ENCODE assay signal across 27 mouse cellular contexts in the genomic region with DNA sequence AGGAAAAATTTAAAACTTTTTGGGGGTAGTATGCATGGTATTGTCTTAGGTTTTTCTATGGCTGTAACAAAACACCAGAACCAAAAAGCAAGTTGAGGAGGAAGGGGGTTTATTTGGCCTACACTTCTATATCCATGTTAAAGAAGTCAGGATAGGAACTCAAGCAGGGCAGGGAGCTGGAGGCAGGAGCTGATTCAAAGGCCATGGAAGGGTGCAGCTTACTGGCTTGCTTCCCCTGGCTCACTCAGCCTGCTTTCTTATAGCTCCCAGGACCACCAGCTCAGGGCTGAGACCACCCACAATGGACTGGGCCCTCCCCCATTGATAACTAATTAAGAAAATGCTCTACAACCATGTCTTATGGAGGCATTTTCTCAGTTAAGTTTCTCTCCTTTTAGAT.
"Had no signal": no experiment of that assay in that cellular context is flagged by ENCODE, and none has a peak within 500 bp of the region (broad histone marks: within the 10 kb centered on the region; RNA-seq: fewer than 3 reads in every experiment).

No protein-coding gene starts in this region.

- H3K9ac ChIP-seq: embryonic facial prominence, embryonic 12.5 days; embryonic facial prominence, embryonic 13.5 days; embryonic facial prominence, embryonic 15.5 days; forebrain, embryonic 12.5 days; forebrain, embryonic 13.5 days; forebrain, embryonic 15.5 days; forebrain, postnatal 0 days had no signal

- H3K9me3 ChIP-seq: embryonic facial prominence, embryonic 10.5 days; embryonic facial prominence, embryonic 12.5 days; embryonic facial prominence, embryonic 13.5 days; embryonic facial prominence, embryonic 15.5 days; forebrain, embryonic 10.5 days; forebrain, embryonic 12.5 days; forebrain, embryonic 13.5 days; forebrain, embryonic 15.5 days had no signal

- H3K4me2 ChIP-seq: embryonic facial prominence, embryonic 12.5 days; embryonic facial prominence, embryonic 13.5 days; embryonic facial prominence, embryonic 15.5 days; forebrain, embryonic 12.5 days; forebrain, embryonic 13.5 days; forebrain, embryonic 15.5 days had no signal

- DNase-seq: cerebellum, adult 2 months; cerebellum, adult 8-10 months; cerebellum, adult 9-10 months; cerebellum, adult 9-11 months; cerebellum, postnatal 10 days; cerebellum, postnatal 14 days; cerebellum, postnatal 25 days; cerebellum, postnatal 36 days; embryo, embryonic 11 days; forebrain, postnatal 0 days; gastrocnemius, adult 2 months; gastrocnemius, postnatal 10 days; gastrocnemius, postnatal 14 days; gastrocnemius, postnatal 25 days; gastrocnemius, postnatal 36 days; heart, adult 2 months had no signal

- H3K27me3 ChIP-seq: embryonic facial prominence, embryonic 12.5 days; embryonic facial prominence, embryonic 13.5 days; embryonic facial prominence, embryonic 15.5 days; forebrain, embryonic 12.5 days; forebrain, embryonic 13.5 days; forebrain, embryonic 15.5 days had no signal

- H3K4me3 ChIP-seq: embryonic facial prominence, embryonic 10.5 days; embryonic facial prominence, embryonic 12.5 days; embryonic facial prominence, embryonic 13.5 days; embryonic facial prominence, embryonic 15.5 days; erythroblast, embryonic 14.5 days; forebrain, embryonic 10.5 days; forebrain, embryonic 12.5 days; forebrain, embryonic 13.5 days; forebrain, embryonic 15.5 days; gastrocnemius, adult 2 months; heart, adult 2 months had no signal

- H3K36me3 ChIP-seq: embryonic facial prominence, embryonic 10.5 days; embryonic facial prominence, embryonic 12.5 days; embryonic facial prominence, embryonic 13.5 days; embryonic facial prominence, embryonic 15.5 days; forebrain, embryonic 10.5 days; forebrain, embryonic 12.5 days; forebrain, embryonic 15.5 days had no signal

- ATAC-seq: forebrain, embryonic 13.5 days; forebrain, embryonic 14.5 days; forebrain, embryonic 15.5 days; forebrain, embryonic 16.5 days; forebrain, postnatal 0 days had no signal

- H3K27ac ChIP-seq: embryonic facial prominence, embryonic 10.5 days; embryonic facial prominence, embryonic 12.5 days; embryonic facial prominence, embryonic 13.5 days; embryonic facial prominence, embryonic 15.5 days; forebrain, embryonic 10.5 days; forebrain, embryonic 12.5 days; forebrain, embryonic 13.5 days; forebrain, embryonic 15.5 days; gastrocnemius, adult 2 months; heart, adult 2 months had no signal
